Mouse (Mus musculus): Measurements from ENCODE around the gene 1700029P11Rik. TPM values are rescaled to one million over a fixed set of nuclear protein-coding genes. Genes with fewer than 3 reads are reported as not detected.

The 1700029P11Rik gene
- polyA plus RNA-seq, 1 experiment from 2014 or later = not detected

DNA sequence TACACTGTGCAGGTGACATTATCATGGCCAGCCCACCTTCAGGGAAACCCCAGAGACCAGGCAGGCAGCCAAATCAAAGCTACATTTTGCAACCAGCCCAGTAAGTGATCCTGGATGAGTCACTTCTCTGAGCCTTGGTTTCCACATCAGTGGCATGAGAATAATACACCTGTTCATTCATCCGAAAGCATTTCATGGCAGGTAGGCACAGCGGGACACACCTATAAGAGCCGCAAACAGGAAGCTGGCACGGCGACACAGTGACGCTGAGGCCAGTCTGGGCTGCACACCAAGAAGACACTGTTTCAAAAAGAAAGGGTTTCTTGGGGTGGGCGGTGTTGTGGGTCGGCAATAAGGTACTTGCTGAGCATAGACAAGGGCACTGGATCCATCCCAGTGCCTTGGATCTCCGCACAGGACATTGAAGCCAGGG is 26.2 kb upstream of the 1700029P11Rik start:
- Histone ChIP-seq H3K9me3 (ENCODE audit: control insufficient read depth, low read length) (no peaks in the 10 kb centered on the region), H3K4me2 (ENCODE audit: low read depth) (no peak overlapping the region), H3K36me3 (ENCODE audit: control insufficient read depth, insufficient read depth, low read length) (no peaks in the 10 kb centered on the region; the same call in 1 of the 2 replicates), H3K27ac (ENCODE audit: low read depth, low read length) (no peak overlapping the region), H3K4me3 (ENCODE audit: low read depth, low read length) (no peak overlapping the region), H3K27me3 (ENCODE audit: control insufficient read depth, insufficient read depth, low read length) (no peaks in the 10 kb centered on the region), H3K9ac (ENCODE audit: low read length) (no peak overlapping the region), H3K4me1 (ENCODE audit: control insufficient read depth, insufficient read depth, low read length) (no peaks in the 10 kb centered on the region)
- ATAC-seq (ENCODE audit: insufficient read depth, low FRiP score, low TSS enrichment) (no peak), DNase-seq (ENCODE audit: low spot score) (no peak)
- 95% methylated on average over 9 of the region's 9 CpGs for WGBS

DNA sequence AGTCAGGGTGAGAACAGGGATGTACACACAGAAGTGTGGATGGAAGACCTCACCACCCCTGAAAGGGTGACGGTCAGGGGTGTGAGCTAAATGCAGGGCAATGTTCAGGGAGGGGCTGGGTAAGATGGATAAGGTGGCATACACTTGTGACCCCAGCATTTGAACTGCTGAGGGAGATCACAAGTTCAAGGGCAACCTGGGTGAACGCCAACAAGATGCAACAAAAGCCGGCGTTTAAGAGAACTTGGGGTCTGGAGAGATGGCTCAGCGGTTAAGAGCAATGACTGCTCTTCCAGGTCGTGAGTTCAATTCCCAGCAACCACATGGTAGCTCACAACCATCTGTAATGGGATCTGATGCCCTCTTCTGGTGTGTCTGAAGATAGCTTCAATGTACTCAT is 25.6 kb upstream of the 1700029P11Rik start:
- 93% methylated on average over 6 of the region's 6 CpGs for WGBS
- no peak overlapping the region for H3K27ac ChIP-seq (ENCODE audit: low read depth, low read length)

GRCm38 (mm10) chr15:81955414-81955813 is 24.9 kb upstream of the 1700029P11Rik start:
- no peaks in the 10 kb centered on the region; the same call in 1 of the 2 replicates for H3K36me3 ChIP-seq (ENCODE audit: control insufficient read depth, insufficient read depth, low read length)
- H3K9ac ChIP-seq (ENCODE audit: low read length) = no peak overlapping the region
- WGBS = 90% methylated on average over 15 of the region's 15 CpGs
- ATAC-seq (ENCODE audit: insufficient read depth, low FRiP score, low TSS enrichment) (no peak), DNase-seq (ENCODE audit: low spot score) (no peak)
- H3K4me3 ChIP-seq (ENCODE audit: low read depth, low read length) = no peak overlapping the region
- no peak overlapping the region for H3K4me2 ChIP-seq (ENCODE audit: low read depth)
- no peaks in the 10 kb centered on the region for H3K9me3 ChIP-seq (ENCODE audit: control insufficient read depth, low read length)
- H3K27me3 ChIP-seq (ENCODE audit: control insufficient read depth, insufficient read depth, low read length) = no peaks in the 10 kb centered on the region
- no peak overlapping the region for H3K27ac ChIP-seq (ENCODE audit: low read depth, low read length)
- H3K4me1 ChIP-seq (ENCODE audit: control insufficient read depth, insufficient read depth, low read length) = no peaks in the 10 kb centered on the region

More for the DNA sequence above, 25.6 kb upstream of the 1700029P11Rik start:
- Histone ChIP-seq H3K27me3 (ENCODE audit: control insufficient read depth, insufficient read depth, low read length) (no peaks in the 10 kb centered on the region), H3K9me3 (ENCODE audit: control insufficient read depth, low read length) (no peaks in the 10 kb centered on the region), H3K4me1 (ENCODE audit: control insufficient read depth, insufficient read depth, low read length) (no peaks in the 10 kb centered on the region), H3K4me2 (ENCODE audit: low read depth) (no peak overlapping the region), H3K36me3 (ENCODE audit: control insufficient read depth, insufficient read depth, low read length) (no peaks in the 10 kb centered on the region; the same call in 1 of the 2 replicates), H3K9ac (ENCODE audit: low read length) (no peak overlapping the region), H3K4me3 (ENCODE audit: low read depth, low read length) (no peak overlapping the region)
- DNase-seq (ENCODE audit: low spot score) = no peak
- ATAC-seq (ENCODE audit: insufficient read depth, low FRiP score, low TSS enrichment) = no peak

GRCm38 (mm10) chr15:81956457-81956856 is 23.9 kb upstream of the 1700029P11Rik start:
- peak; percentile 69 for DNase-seq (ENCODE audit: low spot score)
- no peaks in the 10 kb centered on the region for H3K27me3 ChIP-seq (ENCODE audit: control insufficient read depth, insufficient read depth, low read length)
- no peak for ATAC-seq (ENCODE audit: insufficient read depth, low FRiP score, low TSS enrichment)
- no peak overlapping the region for H3K4me3 ChIP-seq (ENCODE audit: low read depth, low read length)
- H3K9me3 ChIP-seq (ENCODE audit: control insufficient read depth, low read length) = no peaks in the 10 kb centered on the region
- no peak overlapping the region for H3K27ac ChIP-seq (ENCODE audit: low read depth, low read length)
- H3K9ac ChIP-seq (ENCODE audit: low read length) = no peak overlapping the region
- peaks cover 2% of the 10 kb centered on the region; the same call in 1 of the 2 replicates for H3K4me1 ChIP-seq (ENCODE audit: control insufficient read depth, insufficient read depth, low read length)
- H3K4me2 ChIP-seq (ENCODE audit: low read depth) = no peak overlapping the region
- WGBS = 55% methylated on average over 8 of the region's 8 CpGs
- no peaks in the 10 kb centered on the region; the same call in 1 of the 2 replicates for H3K36me3 ChIP-seq (ENCODE audit: control insufficient read depth, insufficient read depth, low read length)

GRCm38 (mm10) chr15:81957598-81957997 is 22.7 kb upstream of the 1700029P11Rik start:
- ATAC-seq (ENCODE audit: insufficient read depth, low FRiP score, low TSS enrichment) (no peak), DNase-seq (ENCODE audit: low spot score) (no peak)
- H3K9ac ChIP-seq (ENCODE audit: low read length) = no peak overlapping the region
- no peak overlapping the region for H3K4me2 ChIP-seq (ENCODE audit: low read depth)
- H3K27me3 ChIP-seq (ENCODE audit: control insufficient read depth, insufficient read depth, low read length) = no peaks in the 10 kb centered on the region
- no peak overlapping the region for H3K4me3 ChIP-seq (ENCODE audit: low read depth, low read length)
- H3K9me3 ChIP-seq (ENCODE audit: control insufficient read depth, low read length) = no peaks in the 10 kb centered on the region
- H3K4me1 ChIP-seq (ENCODE audit: control insufficient read depth, insufficient read depth, low read length) = peaks cover 2% of the 10 kb centered on the region; the same call in 1 of the 2 replicates
- 87% methylated on average over 11 of the region's 11 CpGs for WGBS
- H3K36me3 ChIP-seq (ENCODE audit: control insufficient read depth, insufficient read depth, low read length) = no peaks in the 10 kb centered on the region; the same call in 1 of the 2 replicates
- no peak overlapping the region for H3K27ac ChIP-seq (ENCODE audit: low read depth, low read length)

- 85% methylated on average over 3 of the region's 3 CpGs for WGBS
- H3K9ac ChIP-seq (ENCODE audit: low read length) = no peak overlapping the region
Observed at GRCm38 (mm10) chr15:81958906-81959305, 21.4 kb upstream of the 1700029P11Rik start.

DNA sequence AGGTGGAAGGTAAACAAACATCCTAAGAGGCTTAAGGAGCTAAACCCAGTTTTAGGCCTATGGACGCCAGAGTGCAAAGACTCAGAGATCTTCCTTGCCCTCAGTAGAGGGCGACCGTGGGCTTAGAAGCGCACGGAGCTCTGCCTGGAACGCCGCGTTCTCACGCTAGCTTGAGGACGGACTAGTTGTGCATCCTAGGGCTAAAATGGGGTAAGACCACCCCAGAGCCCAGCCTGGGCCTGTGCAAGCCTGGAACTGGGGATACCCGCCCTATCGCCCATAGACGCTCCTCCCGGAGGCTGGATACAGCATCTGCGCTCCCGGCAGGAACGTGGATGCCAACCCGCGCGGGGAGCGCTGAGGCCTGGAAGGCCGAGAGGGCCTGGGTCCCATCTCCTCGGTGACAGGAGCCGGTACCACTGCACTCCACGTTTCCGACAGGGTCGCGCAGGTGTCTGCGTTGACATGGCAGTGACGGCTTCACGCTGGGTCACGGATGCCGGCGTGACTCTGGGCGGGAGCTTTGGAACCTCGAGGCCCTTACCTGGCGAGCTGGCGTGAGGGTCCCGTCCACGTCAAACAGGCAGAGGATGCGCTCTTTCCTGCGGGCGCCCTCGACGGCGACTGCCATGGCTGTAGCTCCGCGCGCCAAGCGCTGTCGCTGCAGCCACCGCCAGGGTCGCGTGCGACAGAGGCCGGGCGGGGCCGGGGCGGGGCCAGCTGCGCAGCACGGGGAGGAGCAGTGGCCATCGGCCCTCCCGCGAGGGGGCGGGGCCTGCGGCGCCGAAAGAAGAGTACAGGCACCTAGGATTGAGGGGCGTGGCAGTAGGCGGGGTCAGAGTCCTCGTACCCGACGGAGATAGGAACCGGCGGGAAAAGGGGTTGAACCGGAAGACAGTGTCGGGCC is 19.9 kb upstream of the 1700029P11Rik start, which contains the start of gene Pmm1:
Gene Pmm1, minus strand, starts transcription at position 760 of the 907 bp plus-strand sequence.
- Histone ChIP-seq H3K4me3 (ENCODE audit: low read depth, low read length) (peak within 1 kb of the TSS; percentile 64), H3K27ac (ENCODE audit: low read depth, low read length) (peak within 1 kb of the TSS; percentile 72; the same call in 1 of the 2 replicates), H3K36me3 (ENCODE audit: control insufficient read depth, insufficient read depth, low read length) (no peaks in the 10 kb centered on the region; the same call in 1 of the 2 replicates), H3K4me2 (ENCODE audit: low read depth) (peak within 1 kb of the TSS; percentile 100), H3K9ac (ENCODE audit: low read length) (peak within 1 kb of the TSS; percentile 58), H3K4me1 (ENCODE audit: control insufficient read depth, insufficient read depth, low read length) (peaks cover 2% of the 10 kb centered on the region; the same call in 1 of the 2 replicates), H3K27me3 (ENCODE audit: control insufficient read depth, insufficient read depth, low read length) (no peaks in the 10 kb centered on the region), H3K9me3 (ENCODE audit: control insufficient read depth, low read length) (no peaks in the 10 kb centered on the region)
- under 1% methylated on average over 66 of the region's 77 CpGs for WGBS
- peak; percentile 99 for DNase-seq (ENCODE audit: low spot score)
- peak; percentile 93 for ATAC-seq (ENCODE audit: insufficient read depth, low FRiP score, low TSS enrichment)

More at GRCm38 (mm10) chr15:81958906-81959305, 21.4 kb upstream of the 1700029P11Rik start:
- Histone ChIP-seq H3K9me3 (ENCODE audit: control insufficient read depth, low read length) (no peaks in the 10 kb centered on the region), H3K4me1 (ENCODE audit: control insufficient read depth, insufficient read depth, low read length) (peaks cover 2% of the 10 kb centered on the region; the same call in 1 of the 2 replicates), H3K4me3 (ENCODE audit: low read depth, low read length) (no peak overlapping the region), H3K36me3 (ENCODE audit: control insufficient read depth, insufficient read depth, low read length) (no peaks in the 10 kb centered on the region; the same call in 1 of the 2 replicates), H3K27ac (ENCODE audit: low read depth, low read length) (no peak overlapping the region), H3K27me3 (ENCODE audit: control insufficient read depth, insufficient read depth, low read length) (no peaks in the 10 kb centered on the region), H3K4me2 (ENCODE audit: low read depth) (no peak overlapping the region)
- DNase-seq (ENCODE audit: low spot score) = no peak
- ATAC-seq (ENCODE audit: insufficient read depth, low FRiP score, low TSS enrichment) = no peak

- peak overlapping the region; percentile 100 for H3K4me2 ChIP-seq (ENCODE audit: low read depth)
- no peaks in the 10 kb centered on the region for H3K9me3 ChIP-seq (ENCODE audit: control insufficient read depth, low read length)
- no peak overlapping the region; the same call in 1 of the 2 replicates for H3K9ac ChIP-seq (ENCODE audit: low read length)
- H3K27ac ChIP-seq (ENCODE audit: low read depth, low read length) = no peak overlapping the region
- ATAC-seq (ENCODE audit: insufficient read depth, low FRiP score, low TSS enrichment) (peak; percentile 28; the same call in 1 of the 2 replicates), DNase-seq (ENCODE audit: low spot score) (no peak)
- no peaks in the 10 kb centered on the region for H3K27me3 ChIP-seq (ENCODE audit: control insufficient read depth, insufficient read depth, low read length)
- WGBS = 3% methylated on average over 8 of the region's 8 CpGs
- peak overlapping the region; percentile 64 for H3K4me3 ChIP-seq (ENCODE audit: low read depth, low read length)
- H3K36me3 ChIP-seq (ENCODE audit: control insufficient read depth, insufficient read depth, low read length) = no peaks in the 10 kb centered on the region; the same call in 1 of the 2 replicates
- peaks cover 2% of the 10 kb centered on the region; the same call in 1 of the 2 replicates for H3K4me1 ChIP-seq (ENCODE audit: control insufficient read depth, insufficient read depth, low read length)
Observed at GRCm38 (mm10) chr15:81961078-81961451, 19.3 kb upstream of the 1700029P11Rik start.

Measured in neural tube, embryonic 11.5 days (tissue).